Mouse (Mus musculus) brain, adult 2 months (tissue): ENCODE results near the gene Ccdc177.
A peak's percentile ranks its signal among the peaks of the same experiment; 100 is the strongest.
"Not testable (repeated sequence)": the region's sequence is repeated elsewhere in the genome, so short reads cannot be mapped to it uniquely, and the experiment has no call there.

Experiments
- DNase-seq: peaks from one replicate; pipeline ENCODE4 v3.0.0; 2011; ENCODE audit warnings: low read depth, low spot score

Ccdc177 gene

GRCm38 (mm10) chr12:80760396-80760801, at the start of gene Ccdc177:
TSS of gene Ccdc177 (minus strand) at chr12:80760687.
- DNase-seq = peak; percentile 95

- no peak for DNase-seq
Measured at GRCm38 (mm10) chr12:80810005-80810404, 49.5 kb upstream of the Ccdc177 start.

- DNase-seq = no peak
Measured at GRCm38 (mm10) chr12:80807451-80808085, 47.1 kb upstream of the Ccdc177 start.

- DNase-seq = no peak
Measured at GRCm38 (mm10) chr12:80804861-80805428, 44.5 kb upstream of the Ccdc177 start.

GRCm38 (mm10) chr12:80803924-80804323, 43.4 kb upstream of the Ccdc177 start:
- peak; percentile 95 for DNase-seq

GRCm38 (mm10) chr12:80801443-80801842, 41.0 kb upstream of the Ccdc177 start:
- no peak for DNase-seq

GRCm38 (mm10) chr12:80800156-80800555, 39.7 kb upstream of the Ccdc177 start:
- no peak for DNase-seq

- DNase-seq = peak; percentile 98
Measured at GRCm38 (mm10) chr12:80798271-80798670, 37.8 kb upstream of the Ccdc177 start.

GRCm38 (mm10) chr12:80794935-80795785, 34.7 kb upstream of the Ccdc177 start:
- DNase-seq = no peak

- DNase-seq = peak; percentile 52
Measured at GRCm38 (mm10) chr12:80794522-80794921, 34.0 kb upstream of the Ccdc177 start.

- no peak for DNase-seq
Measured at GRCm38 (mm10) chr12:80793535-80793934, 33.0 kb upstream of the Ccdc177 start.

- peak; percentile 70 for DNase-seq
Measured at GRCm38 (mm10) chr12:80792867-80793266, 32.4 kb upstream of the Ccdc177 start.

GRCm38 (mm10) chr12:80791571-80792444, 31.3 kb upstream of the Ccdc177 start:
- peak; percentile 76 for DNase-seq

- no peak for DNase-seq
Measured at GRCm38 (mm10) chr12:80790700-80791570, 30.4 kb upstream of the Ccdc177 start.

GRCm38 (mm10) chr12:80789849-80790694, 29.6 kb upstream of the Ccdc177 start, which contains the start of gene Susd6:
TSS of gene Susd6 (plus strand) at chr12:80790510.
- DNase-seq = peak; percentile 99

- not testable (repeated sequence) for DNase-seq
Measured at GRCm38 (mm10) chr12:80789276-80789675, 28.8 kb upstream of the Ccdc177 start.

GRCm38 (mm10) chr12:80788188-80788587, 27.7 kb upstream of the Ccdc177 start:
- no peak for DNase-seq

- DNase-seq = peak; percentile 66
Measured at GRCm38 (mm10) chr12:80787604-80788003, 27.1 kb upstream of the Ccdc177 start.

GRCm38 (mm10) chr12:80786591-80786990, 26.1 kb upstream of the Ccdc177 start:
- DNase-seq = no peak

- DNase-seq = no peak
Measured at GRCm38 (mm10) chr12:80785597-80785996, 25.1 kb upstream of the Ccdc177 start.
